In the genomic region with DNA sequence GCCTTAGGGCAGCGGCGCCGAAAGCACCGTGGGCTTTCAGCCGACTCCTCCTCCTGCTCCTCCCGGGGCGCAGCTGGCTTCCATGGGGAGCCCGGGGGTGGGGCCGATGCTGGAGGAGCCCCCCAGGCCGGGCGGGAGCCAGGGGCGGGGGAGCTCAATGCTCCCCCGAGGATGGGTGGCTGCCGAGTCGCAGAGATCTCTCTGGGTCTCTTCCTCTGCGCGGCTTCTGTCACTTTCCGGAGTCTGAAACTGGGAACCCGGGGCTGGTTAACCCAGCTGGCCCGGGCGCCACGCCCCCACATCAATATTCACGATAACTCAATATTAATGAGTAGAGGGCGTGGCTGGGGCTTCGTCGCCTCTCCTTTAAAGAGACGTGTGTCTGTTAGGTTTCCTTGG, we compare ENCODE assay signal across 8 mouse cellular contexts. TPM values are rescaled to one million over a fixed set of nuclear protein-coding genes. Genes with fewer than 3 reads are reported as not detected.
DNase-seq lines count a peak whose midpoint lies in the region; ATAC-seq and TF ChIP-seq lines count a peak whose summit lies in the region.

A gene (minus strand): TSS at position 229 of the 399 bp plus-strand sequence.

- H3K27me3 ChIP-seq in hindbrain, postnatal 0 days (ENCODE audit: insufficient read depth, low read length), result no peaks in the 10 kb centered on the region
- peaks cover 18% of the 10 kb centered on the region for H3K27me3 ChIP-seq in limb, embryonic 11.5 days (ENCODE audit: control insufficient read depth, insufficient read depth, low read length)
- H3K27me3 ChIP-seq in midbrain, embryonic 12.5 days, result peaks cover 53% of the 10 kb centered on the region
- no peaks in the 10 kb centered on the region for H3K27me3 ChIP-seq in testis, adult 2 months (ENCODE audit: control insufficient read depth, insufficient read depth, low read length)

- no peaks in the 10 kb centered on the region for H3K36me3 ChIP-seq in hindbrain, postnatal 0 days (ENCODE audit: insufficient read depth, low read length)
- no peaks in the 10 kb centered on the region for H3K36me3 ChIP-seq in limb, embryonic 11.5 days (ENCODE audit: control insufficient read depth, insufficient read depth, low read length)
- no peaks in the 10 kb centered on the region for H3K36me3 ChIP-seq in midbrain, embryonic 12.5 days
- no peaks in the 10 kb centered on the region for H3K36me3 ChIP-seq in testis, adult 2 months (ENCODE audit: control insufficient read depth, insufficient read depth, low read length)

- peak within 1 kb of the TSS; percentile 89 for H3K4me2 ChIP-seq in hindbrain, postnatal 0 days (ENCODE audit: low read depth, low read length)
- H3K4me2 ChIP-seq in limb, embryonic 11.5 days (ENCODE audit: low read depth, severe bottlenecking), result peak within 1 kb of the TSS; percentile 98
- peak within 1 kb of the TSS; percentile 99 for H3K4me2 ChIP-seq in midbrain, embryonic 12.5 days (replicated peaks)

- TF ChIP-seq CTCF in hindbrain, postnatal 0 days (IDR thresholded peaks at IDR 0.05; ENCODE audit: low read depth), result no peak
- TF ChIP-seq CTCF in testis, adult 2 months (IDR thresholded peaks at IDR 0.05; ENCODE audit: control insufficient read depth, insufficient read depth, insufficient replicate concordance, low read depth, low read length), result no peak

- ATAC-seq in hindbrain, postnatal 0 days, result peak; percentile 75
- peak; percentile 44; the same call in 1 of the 2 replicates for ATAC-seq in limb, embryonic 11.5 days (ENCODE audit: insufficient number of reproducible peaks, low FRiP score, low TSS enrichment, low read depth)
- peak; percentile 66 for ATAC-seq in midbrain, embryonic 12.5 days (ENCODE audit: low FRiP score, low read depth)

- peaks cover 7% of the 10 kb centered on the region; the same call in 1 of the 2 replicates for H3K4me1 ChIP-seq in hindbrain, postnatal 0 days (ENCODE audit: insufficient read depth, low read length)
- H3K4me1 ChIP-seq in limb, embryonic 11.5 days (ENCODE audit: control insufficient read depth, insufficient read depth, low read length), result peaks cover 2% of the 10 kb centered on the region; the same call in 1 of the 2 replicates
- peaks cover 9% of the 10 kb centered on the region for H3K4me1 ChIP-seq in midbrain, embryonic 12.5 days
- H3K4me1 ChIP-seq in testis, adult 2 months (ENCODE audit: control insufficient read depth, insufficient read depth, low read length), result peaks cover 11% of the 10 kb centered on the region

- H3K4me3 ChIP-seq in hindbrain, postnatal 0 days (ENCODE audit: low read length), result peak within 1 kb of the TSS; percentile 66
- H3K4me3 ChIP-seq in limb, embryonic 11.5 days (ENCODE audit: low read depth, low read length), result peak within 1 kb of the TSS; percentile 66
- peak within 1 kb of the TSS; percentile 64 for H3K4me3 ChIP-seq in midbrain, embryonic 12.5 days
- peak within 1 kb of the TSS; percentile 77 for H3K4me3 ChIP-seq in testis, adult 2 months (ENCODE audit: control insufficient read depth, low read depth, low read length)

- under 1% methylated on average over 20 of the region's 27 CpGs for WGBS in hindbrain, postnatal 0 days
- 0% methylated on average over 19 of the region's 27 CpGs for WGBS in limb, embryonic 11.5 days
- 0% methylated on average over 22 of the region's 27 CpGs for WGBS in midbrain, embryonic 12.5 days

- H3K9ac ChIP-seq in hindbrain, postnatal 0 days (replicated peaks; ENCODE audit: low read length), result peak within 1 kb of the TSS; percentile 57
- peak within 1 kb of the TSS; percentile 45 for H3K9ac ChIP-seq in limb, embryonic 11.5 days (ENCODE audit: low read length)
- H3K9ac ChIP-seq in midbrain, embryonic 12.5 days (replicated peaks), result peak within 1 kb of the TSS; percentile 58

- DNase-seq in layer of hippocampus, adult 11-12 months (ENCODE audit: low spot score), result peak; percentile 63
- no peak for DNase-seq in layer of hippocampus, adult 9-10 months (ENCODE audit: low spot score)
- peak; percentile 22 for DNase-seq in cerebellum, adult 9-11 months
- peak; percentile 85 for DNase-seq in gastrocnemius, postnatal 14 days
- peak; percentile 79 for DNase-seq in hindbrain, postnatal 0 days (ENCODE audit: low spot score)
- peak; percentile 72 for DNase-seq in limb, embryonic 11.5 days (ENCODE audit: low spot score)

- peak within 1 kb of the TSS; percentile 29; the same call in 1 of the 2 replicates for H3K27ac ChIP-seq in hindbrain, postnatal 0 days
- H3K27ac ChIP-seq in limb, embryonic 11.5 days (replicated peaks; ENCODE audit: low read depth, low read length), result no peak within 1 kb of the TSS
- no peak within 1 kb of the TSS for H3K27ac ChIP-seq in midbrain, embryonic 12.5 days (replicated peaks)
- H3K27ac ChIP-seq in testis, adult 2 months (ENCODE audit: control insufficient read depth, insufficient read depth, low read depth, low read length), result 0 out of 2 replicates have a peak within 1 kb of the TSS, but pooled peaks have one; percentile 5

- no peaks in the 10 kb centered on the region for H3K9me3 ChIP-seq in hindbrain, postnatal 0 days (ENCODE audit: low read length)
- H3K9me3 ChIP-seq in limb, embryonic 11.5 days (ENCODE audit: control insufficient read depth, low read length), result no peaks in the 10 kb centered on the region
- H3K9me3 ChIP-seq in midbrain, embryonic 12.5 days, result no peaks in the 10 kb centered on the region

- TF ChIP-seq POLR2A in testis, adult 2 months (IDR thresholded peaks at IDR 0.05; ENCODE audit: control insufficient read depth, low read depth, low read length), result no peak

- intact Hi-C loops in gastrocnemius, postnatal 14 days (cut with DNase I; ENCODE audit: low total_unique reads), result no loop called here

RNA-seq across cellular contexts. Expression of the gene that starts here (rescaled TPM):
- total RNA-seq in gastrocnemius, postnatal 14 days (2021), result 10 to 100 TPM; 14.7 to 22.6 TPM
- total RNA-seq in hindbrain, postnatal 0 days (2014; rRNA removed), result 3.4 and 3.5 TPM in 2 replicates
- 3.2 and 3.5 TPM in 2 replicates for polyA plus RNA-seq in hindbrain, postnatal 0 days (2015; fragmentation: Nextera tagmentation; extraction: Ambion mirVana)
- polyA plus RNA-seq in limb, embryonic 11.5 days (2014; fragmentation: Nextera tagmentation; extraction: Ambion mirVana), result 0.85 and 1.3 TPM in 2 replicates
- 2.5 TPM in 2 replicates for polyA plus RNA-seq in midbrain, embryonic 12.5 days (2016; fragmentation: Nextera tagmentation; extraction: Ambion mirVana)
- polyA plus RNA-seq in testis, adult 2 months (2012; rRNA removed), result 2.6 and 3.1 TPM in 2 replicates

Comparison
In these comparisons a context has a peak if more than half of its experiments do, and no peak if none do; other contexts are left out.
1. H3K27ac ChIP-seq: peak in hindbrain, postnatal 0 days (single experiment) and testis, adult 2 months (single experiment); none in limb, embryonic 11.5 days (single experiment) and midbrain, embryonic 12.5 days (single experiment).
2. Peak in every context shown above with its lines, with median percentiles within 50 percentile points of each other: ATAC-seq, H3K4me2 ChIP-seq, H3K4me3 ChIP-seq and H3K9ac ChIP-seq.